Mouse (Mus musculus): ENCODE data around the gene Fam173b. TPM values are rescaled to one million over a fixed set of nuclear protein-coding genes. Genes with fewer than 3 reads are reported as not detected.

Fam173b gene
- total and polyA plus RNA-seq, 3 experiments = 24.5 to 33.8 (median 32.1) TPM

DNA sequence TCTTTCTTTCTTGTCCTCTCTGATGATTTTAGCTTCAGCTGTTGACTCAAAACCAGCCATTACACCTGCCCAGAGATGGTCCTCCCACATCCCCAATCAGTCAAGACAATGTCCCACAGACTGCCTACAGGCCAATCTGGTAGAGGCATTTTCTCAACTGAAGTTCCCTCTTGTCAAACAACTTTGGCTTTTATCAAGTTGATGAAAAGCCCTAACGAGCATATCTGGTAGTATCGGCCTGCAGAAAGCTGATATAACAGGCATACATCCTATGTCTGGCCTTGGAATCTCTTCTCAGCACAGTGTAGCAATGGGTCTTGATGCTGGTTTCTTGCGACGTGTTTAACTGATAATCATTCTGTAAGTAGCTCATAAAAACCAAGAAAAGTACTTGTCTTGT lies 28.4 kb upstream of the Fam173b start:
- H3K9ac ChIP-seq (ENCODE audit: insufficient read depth, low read depth) = no peak overlapping the region
- no peak overlapping the region for H3K4me2 ChIP-seq (ENCODE audit: insufficient read depth, low read depth, poor library complexity, severe bottlenecking)
- dilution Hi-C loops (cut with MboI; ENCODE audit: extremely low pct_ligation_motif_present, extremely low pct_unique_long_range_greater_than_20kb, low sequenced_read_pairs) (no loop called here), in situ Hi-C loops (cut with MboI; ENCODE audit: low pct_ligation_motif_present, low pct_unique_long_range_greater_than_20kb, low sequenced_read_pairs) (no loop called here)
- H3K36me3 ChIP-seq (replicated peaks in 1 of 2; ENCODE audit: control insufficient read depth in 1 of 2, insufficient read depth in 1 of 2, low read length in 1 of 2) = no peaks in the 10 kb centered on the region
- no peak overlapping the region for H3K27ac ChIP-seq (ENCODE audit: insufficient read depth, low read depth)
- H3K4me1 ChIP-seq (ENCODE audit: control insufficient read depth in 1 of 2, insufficient read depth in 2 of 2) = peaks cover 0 to 22% of the 10 kb centered on the region in 2 experiments; a peak in 2 of 4 replicates
- no peaks in the 10 kb centered on the region for H3K79me2 ChIP-seq (replicated peaks; ENCODE audit: control insufficient read depth, extremely low read depth, insufficient read depth, poor library complexity, severe bottlenecking)
- no peak for DNase-seq (ENCODE audit: extremely low read depth)
- TF ChIP-seq BHLHE40 (IDR thresholded peaks at IDR 0.05; ENCODE audit: low read depth, low read length) (no peak), ETS1 (conservative IDR thresholded peaks at IDR 0.05; ENCODE audit: low read depth, low read length) (no peak), TBP (conservative IDR thresholded peaks at IDR 0.05; ENCODE audit: low read depth, low read length) (no peak), USF1 (IDR thresholded peaks at IDR 0.05; ENCODE audit: low read depth, low read length) (no peak), IRF4 (IDR thresholded peaks at IDR 0.05; ENCODE audit: low read depth, low read length) (no peak), USF2 (conservative IDR thresholded peaks at IDR 0.05; ENCODE audit: low read depth, low read length) (no peak), KAT2A (IDR thresholded peaks at IDR 0.05; ENCODE audit: insufficient replicate concordance, low read length) (no peak), ZNF384 (IDR thresholded peaks at IDR 0.05; ENCODE audit: low read depth, low read length) (no peak), POLR2AphosphoS2 (IDR thresholded peaks at IDR 0.05; ENCODE audit: low read depth, low read length) (no peak), JUND (conservative IDR thresholded peaks at IDR 0.05; ENCODE audit: low read depth, low read length) (no peak), RAD21 (IDR thresholded peaks at IDR 0.05; ENCODE audit: low read depth, low read length) (no peak), CHD2 (IDR thresholded peaks at IDR 0.05; ENCODE audit: low read length) (no peak), TCF12 (IDR thresholded peaks at IDR 0.05; ENCODE audit: low read depth, low read length) (no peak), RCOR1 (conservative IDR thresholded peaks at IDR 0.05; ENCODE audit: low read depth, low read length) (no peak), POLR2A (IDR thresholded peaks at IDR 0.05; ENCODE audit: low read depth, low read length) (no peak), ZMIZ1 (IDR thresholded peaks at IDR 0.05; ENCODE audit: low read depth, low read length) (no peak), MAFK (IDR thresholded peaks at IDR 0.05; ENCODE audit: insufficient replicate concordance, low read length) (no peak), MAX (IDR thresholded peaks at IDR 0.05; ENCODE audit: low read length) (no peak)
- no peak overlapping the region for H3K4me3 ChIP-seq (replicated peaks in 1 of 3; ENCODE audit: low read depth in 2 of 3, low read length in 2 of 3, poor library complexity in 1 of 3)
- H3K9me3 ChIP-seq (replicated peaks; ENCODE audit: low read length) = no peaks in the 10 kb centered on the region
- H3K27me3 ChIP-seq (replicated peaks) = no peaks in the 10 kb centered on the region

DNA sequence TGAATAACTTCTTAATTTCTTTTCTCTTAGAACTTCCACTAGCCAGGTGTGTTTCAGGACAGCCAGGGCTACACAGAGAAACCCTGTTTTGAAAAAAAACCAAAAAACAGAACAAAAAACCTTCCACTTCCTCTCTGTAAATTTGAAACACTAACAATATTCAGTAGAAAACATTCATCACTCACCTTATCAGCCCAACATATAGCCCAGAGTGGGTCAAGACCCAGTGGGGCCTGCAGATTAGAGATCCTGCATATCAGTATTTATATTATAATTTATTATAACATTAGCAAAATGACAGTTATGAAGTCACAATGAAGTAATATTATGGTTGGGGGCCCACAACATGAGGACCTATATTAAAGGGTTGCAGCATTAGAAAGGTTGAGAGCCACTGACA lies 28.0 kb upstream of the Fam173b start:
- Histone ChIP-seq H3K4me3 (replicated peaks in 1 of 3; ENCODE audit: low read depth in 2 of 3, low read length in 2 of 3, poor library complexity in 1 of 3) (no peak overlapping the region), H3K4me2 (ENCODE audit: insufficient read depth, low read depth, poor library complexity, severe bottlenecking) (no peak overlapping the region), H3K79me2 (replicated peaks; ENCODE audit: control insufficient read depth, extremely low read depth, insufficient read depth, poor library complexity, severe bottlenecking) (no peaks in the 10 kb centered on the region), H3K27ac (ENCODE audit: insufficient read depth, low read depth) (no peak overlapping the region), H3K36me3 (replicated peaks in 1 of 2; ENCODE audit: control insufficient read depth in 1 of 2, insufficient read depth in 1 of 2, low read length in 1 of 2) (no peaks in the 10 kb centered on the region), H3K27me3 (replicated peaks) (no peaks in the 10 kb centered on the region), H3K9ac (ENCODE audit: insufficient read depth, low read depth) (no peak overlapping the region), H3K9me3 (replicated peaks; ENCODE audit: low read length) (no peaks in the 10 kb centered on the region), H3K4me1 (ENCODE audit: control insufficient read depth in 1 of 2, insufficient read depth in 2 of 2) (peaks cover 0 to 22% of the 10 kb centered on the region in 2 experiments; a peak in 2 of 4 replicates)
- dilution Hi-C loops (cut with MboI; ENCODE audit: extremely low pct_ligation_motif_present, extremely low pct_unique_long_range_greater_than_20kb, low sequenced_read_pairs) = no loop called here
- in situ Hi-C loops (cut with MboI; ENCODE audit: low pct_ligation_motif_present, low pct_unique_long_range_greater_than_20kb, low sequenced_read_pairs) = no loop called here
- no peak for TF ChIP-seq SMC3 (IDR thresholded peaks at IDR 0.05; ENCODE audit: low read depth, low read length)
- no peak for TF ChIP-seq IRF4 (IDR thresholded peaks at IDR 0.05; ENCODE audit: low read depth, low read length)
- no peak for TF ChIP-seq POLR2A (IDR thresholded peaks at IDR 0.05; ENCODE audit: low read depth, low read length)
- TF ChIP-seq ZMIZ1 (IDR thresholded peaks at IDR 0.05; ENCODE audit: low read depth, low read length) = no peak
- TF ChIP-seq POLR2AphosphoS2 (IDR thresholded peaks at IDR 0.05; ENCODE audit: low read depth, low read length) = no peak
- TF ChIP-seq RCOR1 (conservative IDR thresholded peaks at IDR 0.05; ENCODE audit: low read depth, low read length) = no peak
- TF ChIP-seq ZNF384 (IDR thresholded peaks at IDR 0.05; ENCODE audit: low read depth, low read length) = no peak
- no peak for TF ChIP-seq TBP (conservative IDR thresholded peaks at IDR 0.05; ENCODE audit: low read depth, low read length)
- no peak for TF ChIP-seq JUND (conservative IDR thresholded peaks at IDR 0.05; ENCODE audit: low read depth, low read length)
- TF ChIP-seq TCF12 (IDR thresholded peaks at IDR 0.05; ENCODE audit: low read depth, low read length) = no peak
- TF ChIP-seq JUN (IDR thresholded peaks at IDR 0.05; ENCODE audit: insufficient read depth, low read depth, low read length) = no peak
- DNase-seq (ENCODE audit: extremely low read depth) = no peak

Data from CH12.LX (cell line).